Mouse (Mus musculus) hindbrain, postnatal 0 days (tissue): ENCODE results near the gene Arhgap40. TPM values are rescaled to one million over a fixed set of nuclear protein-coding genes. Genes with fewer than 3 reads are reported as not detected.
A peak's percentile ranks its signal among the peaks of the same experiment; 100 is the strongest.

ENCODE experiments used
- ATAC-seq: fragments of 200-750 bp; cut with Nextera tagmentation; 2 replicates; pipeline ENCODE4 v1.8.0; 2017; ENCODE audit warnings: mild to moderate bottlenecking, moderate TSS enrichment, moderate library complexity
- DNase-seq: peaks from one replicate; pipeline ENCODE4 v3.0.0-alpha.2; 2015; ENCODE audit warnings: low spot score
- H3K27ac ChIP-seq: fragments of 300-500 bp; sonication (generic); 2 replicates; pipeline ENCODE4 v1.5.1; 2014; ENCODE audit warnings: mild to moderate bottlenecking
- H3K27me3 ChIP-seq: fragments of 300-500 bp; sonication (generic); 2 replicates; pipeline ENCODE4 v1.6.1; 2014; ENCODE audit warnings: low read length, mixed read lengths; ENCODE audit not compliant: insufficient read depth
- H3K36me3 ChIP-seq: fragments of 300-500 bp; sonication (generic); 2 replicates; pipeline ENCODE4 v1.6.1; 2014; ENCODE audit warnings: low read length, mixed read lengths; ENCODE audit not compliant: insufficient read depth
- H3K4me1 ChIP-seq: fragments of 300-500 bp; sonication (generic); 2 replicates; pipeline ENCODE4 v1.6.1; 2014; ENCODE audit warnings: antibody characterized with exemption, low read length, mixed read lengths; ENCODE audit not compliant: insufficient read depth
- H3K4me2 ChIP-seq: fragments of 300-500 bp; sonication (generic); 2 replicates; pipeline ENCODE4 v1.6.1; 2014; ENCODE audit warnings: low read depth, mild to moderate bottlenecking, low read length, moderate library complexity, mixed read lengths
- H3K4me3 ChIP-seq: fragments of 300-500 bp; sonication (generic); 2 replicates; pipeline ENCODE4 v1.5.1; 2014; ENCODE audit warnings: low read length
- H3K9ac ChIP-seq: fragments of 300-500 bp; sonication (generic); replicated peaks from 2 replicates; pipeline ENCODE4 v1.6.1; 2014; ENCODE audit warnings: mild to moderate bottlenecking, low read length, moderate library complexity, mixed read lengths
- H3K9me3 ChIP-seq: fragments of 300-500 bp; sonication (generic); 2 replicates; pipeline ENCODE4 v1.6.1; 2016; ENCODE audit warnings: low read length, mixed read lengths
- CTCF ChIP-seq: IDR thresholded peaks from 2 replicates; pipeline ENCODE4 v1.5.1; 2016; ENCODE audit warnings: antibody characterized with exemption, control low read depth, low read depth
- WGBS: fragments of 180-500 bp; shearing (Covaris S2); extraction: QIAGEN DNeasy Blood & Tissue Kit; methylation state at CpG from one replicate; pipeline ENCODE4 v1.1.7; 2014; 5-methylcytosine and 5-hydroxymethylcytosine counted together
- polyA plus RNA-seq: library from polyadenylated mRNA; unstranded; fragments of >200 nt; fragmentation: Nextera tagmentation; extraction: Ambion mirVana; gene quantifications from 2 replicates; pipeline ENCODE4 v1.2.1, GENCODE M21; 2015
- total RNA-seq: library from RNA; depleted of rRNA; stranded (reverse); fragments of >200 nt; gene quantifications from 2 replicates; pipeline ENCODE4 v1.2.3, GENCODE M21; 2014; rRNA removed

Gene Arhgap40
- total and polyA plus RNA-seq, 2 experiments from 2014 or later: 0.64 to 1.4 TPM

- peak overlapping the region; percentile 41 for H3K4me2 ChIP-seq
- H3K27ac ChIP-seq: peak overlapping the region; percentile 23; the same call in 1 of the 2 replicates
- H3K4me3 ChIP-seq: peak overlapping the region; percentile 6
- H3K9ac ChIP-seq: 0 out of 2 replicates have a peak overlapping the region, but pooled peaks have one; percentile 1
- no peaks in the 10 kb centered on the region for H3K9me3 ChIP-seq
- ATAC-seq (peak; percentile 86), DNase-seq (peak; percentile 89)
- H3K27me3 ChIP-seq: peaks cover 2% of the 10 kb centered on the region
- under 1% methylated on average over 12 of the region's 12 CpGs for WGBS
- peaks cover 11% of the 10 kb centered on the region; the same call in 1 of the 2 replicates for H3K4me1 ChIP-seq
- H3K36me3 ChIP-seq: no peaks in the 10 kb centered on the region
- TF ChIP-seq CTCF: no peak
These were observed 82.5 kb downstream of the Arhgap40 start for GRCm38 (mm10) chr2:158595103-158595502.

- DNase-seq: no peak
These were observed 83.0 kb downstream of the Arhgap40 start for GRCm38 (mm10) chr2:158595577-158595976.

DNA sequence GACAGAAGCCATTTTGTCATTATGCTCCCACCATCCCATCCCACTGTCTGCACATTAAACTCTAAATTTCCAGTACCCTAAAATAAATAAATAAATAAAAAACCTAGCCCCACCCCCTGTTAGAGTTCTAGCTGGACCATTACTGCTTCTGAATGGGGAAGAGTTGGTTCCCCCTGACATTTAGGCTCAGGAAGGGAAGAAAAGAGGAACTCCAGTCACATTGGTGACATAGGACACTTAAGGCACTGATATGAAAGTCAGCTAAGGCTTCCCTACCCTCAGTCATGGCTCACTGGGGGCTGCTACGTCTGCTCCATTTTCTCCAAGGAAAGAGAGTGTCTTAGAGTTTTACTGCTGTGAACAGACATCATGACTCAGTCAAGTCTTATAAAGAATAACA, 84.2 kb downstream of the Arhgap40 start:
- Histone ChIP-seq H3K4me2 (no peak overlapping the region), H3K9me3 (no peaks in the 10 kb centered on the region), H3K27ac (no peak overlapping the region), H3K9ac (no peak overlapping the region), H3K4me3 (no peak overlapping the region), H3K36me3 (no peaks in the 10 kb centered on the region), H3K27me3 (peaks cover 2% of the 10 kb centered on the region), H3K4me1 (peaks cover 11% of the 10 kb centered on the region; the same call in 1 of the 2 replicates)
- TF ChIP-seq CTCF: no peak
- ATAC-seq: no peak
- WGBS: 75% methylated on average over 1 of the region's 1 CpGs
- DNase-seq: no peak

More at GRCm38 (mm10) chr2:158595577-158595976, 83.0 kb downstream of the Arhgap40 start:
- peaks cover 11% of the 10 kb centered on the region; the same call in 1 of the 2 replicates for H3K4me1 ChIP-seq
- peaks cover 2% of the 10 kb centered on the region for H3K27me3 ChIP-seq
- 12% methylated on average over 7 of the region's 7 CpGs for WGBS
- no peaks in the 10 kb centered on the region for H3K9me3 ChIP-seq
- TF ChIP-seq CTCF: no peak
- H3K27ac ChIP-seq: peak overlapping the region; percentile 23; the same call in 1 of the 2 replicates
- ATAC-seq: no peak
- H3K4me3 ChIP-seq: peak overlapping the region; percentile 6; the same call in 1 of the 2 replicates
- no peaks in the 10 kb centered on the region for H3K36me3 ChIP-seq
- H3K4me2 ChIP-seq: peak overlapping the region; percentile 41
- H3K9ac ChIP-seq: 0 out of 2 replicates have a peak overlapping the region, but pooled peaks have one; percentile 1

Other genes with a start within 250 kb of the Arhgap40 start
- gene Lbp, start 206.3 kb upstream of the Arhgap40 start, total RNA-seq: 6.0 and 10.4 TPM in 2 replicates
- 10.3 and 13.2 TPM in 2 replicates for gene Lbp, start 206.3 kb upstream of the Arhgap40 start, polyA plus RNA-seq
- 134 and 169 TPM in 2 replicates for gene Snhg11, start 137.2 kb upstream of the Arhgap40 start, total RNA-seq
- gene Snhg11, start 137.2 kb upstream of the Arhgap40 start, polyA plus RNA-seq: 521 and 663 TPM in 2 replicates
- gene Ralgapb, start 102.9 kb upstream of the Arhgap40 start, total RNA-seq: 44.9 and 66.1 TPM in 2 replicates
- gene Ralgapb, start 102.9 kb upstream of the Arhgap40 start, polyA plus RNA-seq: 16.3 and 17.8 TPM in 2 replicates
- not detected in 2 replicates for gene Adig, start 10.2 kb upstream of the Arhgap40 start, total RNA-seq
- gene Adig, start 10.2 kb upstream of the Arhgap40 start, polyA plus RNA-seq: not detected in 2 replicates
- gene Slc32a1, start 98.0 kb downstream of the Arhgap40 start, total RNA-seq: 70.4 and 79.8 TPM in 2 replicates
- 16.5 and 16.7 TPM in 2 replicates for gene Slc32a1, start 98.0 kb downstream of the Arhgap40 start, polyA plus RNA-seq
- gene Actr5, start 112.1 kb downstream of the Arhgap40 start, total RNA-seq: 18.0 and 25.4 TPM in 2 replicates
- 8.0 and 8.6 TPM in 2 replicates for gene Actr5, start 112.1 kb downstream of the Arhgap40 start, polyA plus RNA-seq
- 25.9 and 32.4 TPM in 2 replicates for gene Ppp1r16b, start 152.6 kb downstream of the Arhgap40 start, total RNA-seq
- gene Ppp1r16b, start 152.6 kb downstream of the Arhgap40 start, polyA plus RNA-seq: 29.7 and 30.3 TPM in 2 replicates